Mouse (Mus musculus): ENCODE measurements around the gene Dnph1.
"Not testable (repeated sequence)": the region's sequence is repeated elsewhere in the genome, so short reads cannot be mapped to it uniquely, and the experiment has no call there.

Dnph1 gene

GRCm38 (mm10) chr17:46496623-46497434 lies at the start of gene Dnph1:
Dnph1 (plus strand) TSS chr17:46496711.
- in situ Hi-C loops (cut with MboI): no loop called here

- in situ Hi-C loops (cut with MboI): no loop called here
Observed at GRCm38 (mm10) chr17:46452683-46453082, 43.8 kb upstream of the Dnph1 start.

- in situ Hi-C loops (cut with MboI): no loop called here
Observed at GRCm38 (mm10) chr17:46453302-46453948, 43.1 kb upstream of the Dnph1 start.

GRCm38 (mm10) chr17:46453970-46454411 lies 42.5 kb upstream of the Dnph1 start:
- in situ Hi-C loops (cut with MboI): no loop called here

GRCm38 (mm10) chr17:46454539-46454938 lies 42.0 kb upstream of the Dnph1 start:
- in situ Hi-C loops (cut with MboI): no loop called here

- in situ Hi-C loops (cut with MboI): no loop called here
Observed at GRCm38 (mm10) chr17:46455110-46455691, 41.3 kb upstream of the Dnph1 start.

DNA sequence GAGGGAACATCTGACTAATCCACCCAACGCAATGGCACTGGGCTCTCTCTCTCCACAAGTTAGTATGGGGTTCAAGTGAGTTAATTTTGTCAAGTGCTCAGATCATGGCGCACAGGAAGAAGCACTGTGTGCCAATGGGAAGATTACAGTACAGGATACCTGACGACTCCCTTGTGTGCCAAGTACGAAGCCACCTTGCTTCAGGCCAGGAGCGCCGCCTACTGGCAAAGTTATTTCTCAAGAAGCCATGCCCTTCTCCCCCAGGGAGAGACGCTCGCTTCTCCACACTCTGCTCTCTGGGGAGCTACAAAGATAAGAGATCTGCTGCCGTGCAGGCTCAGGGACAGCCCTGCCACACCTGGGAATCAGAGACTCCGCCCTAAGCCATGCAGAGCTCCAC lies 38.7 kb upstream of the Dnph1 start:
- in situ Hi-C loops (cut with MboI): no loop called here

DNA sequence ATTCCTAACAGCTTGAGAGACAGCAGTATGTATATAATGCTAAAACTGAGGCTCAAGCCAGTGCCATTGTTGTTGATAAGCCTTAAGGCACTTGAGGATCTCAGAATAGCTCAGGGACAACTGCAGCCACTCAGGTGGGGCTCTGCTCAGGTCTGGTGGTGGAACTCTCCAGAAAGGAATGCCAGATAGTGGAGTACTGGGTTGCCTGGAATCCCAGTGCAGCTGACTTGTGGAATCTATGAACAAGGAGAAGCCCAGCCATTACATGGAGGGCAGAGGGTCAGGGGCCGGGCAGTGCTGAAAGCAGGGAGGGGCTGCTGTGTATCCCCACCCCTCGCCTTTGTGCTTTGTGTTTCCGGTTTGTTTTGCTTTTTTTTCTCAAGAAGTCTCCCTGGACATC lies 38.1 kb upstream of the Dnph1 start:
- in situ Hi-C loops (cut with MboI): no loop called here

GRCm38 (mm10) chr17:46460673-46461072 lies 35.8 kb upstream of the Dnph1 start:
- in situ Hi-C loops (cut with MboI): no loop called here

- in situ Hi-C loops (cut with MboI): no loop called here
Observed at GRCm38 (mm10) chr17:46461347-46461746, 35.2 kb upstream of the Dnph1 start.

DNA sequence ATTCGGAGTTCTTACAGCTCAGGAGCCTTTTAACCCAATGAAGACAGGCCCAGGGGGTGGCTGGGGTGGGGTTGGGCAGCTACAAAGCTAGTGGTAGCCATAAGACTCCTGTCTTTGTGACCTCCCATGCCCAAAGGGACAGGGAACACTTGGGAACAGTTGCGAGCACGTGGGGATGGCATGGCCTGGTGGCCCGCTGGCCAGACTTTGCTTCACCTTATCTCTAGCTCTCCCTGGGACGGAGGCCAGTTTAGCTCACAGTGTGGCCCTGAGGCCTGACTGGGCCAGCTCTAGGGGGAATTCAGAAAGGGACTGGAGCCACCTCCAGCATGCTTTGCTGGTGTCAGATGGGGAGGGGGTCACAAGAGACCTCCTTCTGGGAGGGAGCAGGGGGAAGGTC lies 34.3 kb upstream of the Dnph1 start:
- in situ Hi-C loops (cut with MboI): no loop called here

DNA sequence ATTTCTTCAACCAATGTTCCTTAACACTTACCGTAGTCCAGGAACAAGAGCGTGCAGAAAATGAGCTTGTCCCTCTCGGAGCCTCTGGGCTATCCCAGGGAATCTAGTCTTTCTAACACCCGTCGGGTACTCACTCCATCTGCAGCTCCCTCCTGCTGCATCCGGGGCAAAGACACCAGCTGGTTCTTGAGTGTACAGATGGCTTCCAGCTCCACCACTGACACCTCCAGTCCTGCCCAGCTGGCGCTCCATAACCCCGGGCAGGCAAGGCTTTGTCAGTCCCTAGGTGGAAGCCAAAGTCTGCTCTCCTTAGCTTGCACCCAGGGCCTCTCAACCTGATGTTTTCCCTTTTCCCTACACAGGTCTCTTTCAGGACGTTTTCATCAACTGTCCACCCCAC lies 28.7 kb upstream of the Dnph1 start:
- in situ Hi-C loops (cut with MboI): no loop called here

- in situ Hi-C loops (cut with MboI): no loop called here
Observed at GRCm38 (mm10) chr17:46476601-46477000, 19.9 kb upstream of the Dnph1 start.

GRCm38 (mm10) chr17:46477286-46477685 lies 19.2 kb upstream of the Dnph1 start:
- in situ Hi-C loops (cut with MboI): no loop called here

GRCm38 (mm10) chr17:46483561-46484001 lies 12.9 kb upstream of the Dnph1 start:
- in situ Hi-C loops (cut with MboI): no loop called here

DNA sequence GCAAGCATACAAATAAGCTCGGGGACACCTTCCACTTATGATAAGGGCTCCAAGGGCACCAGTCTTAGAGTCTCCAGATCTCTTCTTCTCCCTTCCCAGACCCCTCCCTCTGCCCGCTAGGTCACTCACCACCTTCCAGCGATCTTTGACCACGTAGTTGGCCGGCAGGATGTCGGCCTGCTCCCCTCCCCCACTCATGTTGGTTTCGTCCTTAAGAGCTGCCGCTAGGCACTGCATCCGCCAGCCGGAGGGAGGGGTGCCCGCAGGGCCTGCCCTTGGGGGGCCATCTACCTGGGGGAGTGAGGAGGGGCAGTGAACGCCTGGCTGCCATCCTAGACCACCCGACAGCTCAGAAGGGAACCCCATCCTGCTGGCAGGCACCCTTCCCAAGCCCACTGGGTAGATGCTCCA lies 12.5 kb upstream of the Dnph1 start:
- in situ Hi-C loops (cut with MboI): no loop called here

DNA sequence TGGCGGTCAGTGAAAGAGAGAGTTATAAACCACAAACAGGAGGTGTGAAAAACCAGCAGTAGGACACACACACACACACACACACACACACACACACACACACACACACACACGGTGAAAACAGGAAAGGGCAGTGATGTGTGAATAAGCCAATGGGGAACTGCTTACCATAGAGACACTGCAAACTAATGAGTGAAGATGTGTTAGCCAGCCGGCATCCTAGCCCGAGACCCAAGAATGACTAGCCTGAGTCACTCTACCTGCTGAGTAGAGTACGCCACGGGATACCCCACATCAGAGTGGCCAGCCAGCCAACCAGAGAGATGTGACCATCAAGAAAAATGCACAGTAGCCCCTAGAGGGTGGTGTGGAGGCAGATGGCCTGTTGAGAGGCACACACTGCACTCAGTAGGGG lies 12.0 kb upstream of the Dnph1 start:
- in situ Hi-C loops (cut with MboI): no loop called here

DNA sequence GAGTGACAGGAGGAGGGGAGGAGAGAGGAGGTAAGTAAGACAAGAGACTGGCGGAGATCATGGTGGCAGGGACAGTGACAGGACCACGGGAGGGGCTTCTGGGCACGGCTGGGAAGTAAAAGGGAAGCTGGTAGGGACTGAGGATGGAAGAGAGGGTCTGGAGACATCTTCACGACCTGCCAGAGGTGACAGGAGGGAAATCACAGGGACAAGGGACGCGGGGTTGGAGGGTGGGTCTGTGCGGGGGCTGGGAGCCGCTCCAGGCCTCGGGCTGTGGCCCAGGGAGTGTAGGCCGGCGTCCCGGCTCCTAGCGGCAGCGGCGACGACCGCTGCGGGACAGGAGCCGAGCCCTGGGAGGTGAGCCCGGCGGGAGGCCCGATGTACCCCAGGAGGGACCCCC lies 9.5 kb upstream of the Dnph1 start:
- in situ Hi-C loops (cut with MboI): no loop called here

DNA sequence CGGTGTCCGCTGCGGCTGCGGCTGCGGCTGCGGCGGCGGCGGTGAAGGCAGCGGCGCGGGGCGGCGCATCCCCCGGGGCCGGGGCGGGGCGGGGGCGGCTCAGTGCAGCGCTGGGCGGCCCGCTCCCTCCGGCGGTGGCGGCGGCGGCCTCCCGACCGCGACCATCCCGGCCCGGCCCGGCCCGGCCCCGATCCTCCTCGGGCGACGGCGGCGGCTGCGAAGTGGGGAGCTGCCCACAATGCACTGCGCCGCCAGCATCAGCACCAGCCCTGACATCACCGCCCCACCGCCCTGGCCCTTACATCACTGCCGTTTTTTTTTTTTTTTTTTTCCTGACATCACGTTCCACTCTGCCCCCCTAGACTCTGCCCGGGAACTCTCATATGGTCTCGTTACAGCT lies 9.1 kb upstream of the Dnph1 start, which contains the start of gene Ttbk1:
Gene Ttbk1 (minus strand): TSS at position 245 of the 400 bp plus-strand sequence.
- in situ Hi-C loops (cut with MboI): no loop called here

DNA sequence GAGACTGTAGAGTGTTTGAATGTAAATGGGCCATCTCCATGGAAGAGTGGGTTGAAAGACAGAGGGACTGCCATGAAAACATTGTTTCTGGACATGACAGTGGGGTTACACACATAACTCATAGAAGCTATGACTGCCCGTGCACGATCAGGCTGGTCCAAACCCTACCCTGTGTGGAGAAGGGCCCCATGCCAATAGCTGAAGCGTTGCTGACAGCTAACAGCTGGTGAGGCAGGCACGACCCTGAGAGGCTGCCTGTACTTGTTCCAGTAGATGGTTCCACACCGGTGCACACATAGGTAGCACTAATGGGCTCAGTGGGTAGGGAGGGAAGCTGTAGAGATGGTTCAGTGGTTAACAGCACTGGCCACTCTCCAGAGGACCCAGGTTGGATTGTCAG lies 1.0 kb upstream of the Dnph1 start:
- in situ Hi-C loops (cut with MboI): no loop called here

- in situ Hi-C loops (cut with MboI): not testable (repeated sequence)
Observed at GRCm38 (mm10) chr17:46496081-46496480, 430 bp upstream of the Dnph1 start.

DNA sequence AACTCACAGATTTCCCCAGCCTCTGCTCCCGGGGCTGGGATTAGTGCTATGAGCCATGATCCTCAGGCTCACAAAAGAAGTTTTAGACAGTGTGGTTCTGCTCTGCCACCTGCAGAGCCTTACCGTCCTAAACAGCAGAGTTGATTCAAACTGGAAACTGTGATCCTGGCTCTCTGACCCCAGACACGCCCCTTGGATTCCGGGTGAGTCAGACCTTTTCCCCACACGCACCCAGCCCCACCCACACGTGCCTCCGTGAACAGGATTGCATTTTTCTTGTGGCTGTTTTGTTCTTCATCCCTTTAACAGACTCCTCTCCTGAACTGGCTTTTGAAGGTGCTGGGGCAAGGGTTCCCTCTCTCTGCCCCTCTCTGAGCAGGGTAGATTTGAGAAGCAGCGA lies 1.4 kb downstream of the Dnph1 start:
- in situ Hi-C loops (cut with MboI): no loop called here

GRCm38 (mm10) chr17:46502775-46503174 lies 6.3 kb downstream of the Dnph1 start:
- in situ Hi-C loops (cut with MboI): no loop called here

Measured in mature B cell (primary cell).